Mouse (Mus musculus) hindbrain, embryonic 10.5 days (tissue): ENCODE measurements at regions not wholly inside any gene's neighbourhood (a gene's known extent, or its start where the extent isn't known, plus 50 kb on each side); places are given as distances from the start of the nearest gene placed in this dataset.
"Not testable (repeated sequence)": the region's sequence is repeated elsewhere in the genome, so short reads cannot be mapped to it uniquely, and the experiment has no call there.

Experiments
- DNase-seq: peaks from one replicate; pipeline ENCODE4 v3.0.0-alpha.2; 2017; ENCODE audit warnings: low spot score
- H3K27ac ChIP-seq: fragments of 300-500 bp; sonication (generic); 2 replicates; pipeline ENCODE4 v1.5.1; 2016; ENCODE audit warnings: mild to moderate bottlenecking, moderate library complexity
- H3K27me3 ChIP-seq: fragments of 300-500 bp; sonication (generic); 2 replicates; pipeline ENCODE4 v1.6.1; 2016; ENCODE audit warnings: mild to moderate bottlenecking; ENCODE audit not compliant: poor library complexity, insufficient read depth, severe bottlenecking
- H3K36me3 ChIP-seq: fragments of 300-500 bp; sonication (generic); 2 replicates; pipeline ENCODE4 v1.6.1; 2016; ENCODE audit warnings: mild to moderate bottlenecking, moderate library complexity
- H3K4me1 ChIP-seq: fragments of 300-500 bp; sonication (generic); replicated peaks from 2 replicates; pipeline ENCODE4 v1.6.1; 2016; ENCODE audit warnings: mild to moderate bottlenecking
- H3K4me3 ChIP-seq: fragments of 300-500 bp; sonication (generic); 2 replicates; pipeline ENCODE4 v1.5.1; 2016; ENCODE audit warnings: mild to moderate bottlenecking, moderate library complexity
- H3K9me3 ChIP-seq: fragments of 300-500 bp; sonication (generic); 2 replicates; pipeline ENCODE4 v1.6.1; 2016; ENCODE audit warnings: mild to moderate bottlenecking, moderate library complexity
- WGBS: fragments of 180-500 bp; shearing (Covaris S2); methylation state at CpG from one replicate; pipeline ENCODE4 v1.1.7; 2016; 5-methylcytosine and 5-hydroxymethylcytosine counted together

DNA sequence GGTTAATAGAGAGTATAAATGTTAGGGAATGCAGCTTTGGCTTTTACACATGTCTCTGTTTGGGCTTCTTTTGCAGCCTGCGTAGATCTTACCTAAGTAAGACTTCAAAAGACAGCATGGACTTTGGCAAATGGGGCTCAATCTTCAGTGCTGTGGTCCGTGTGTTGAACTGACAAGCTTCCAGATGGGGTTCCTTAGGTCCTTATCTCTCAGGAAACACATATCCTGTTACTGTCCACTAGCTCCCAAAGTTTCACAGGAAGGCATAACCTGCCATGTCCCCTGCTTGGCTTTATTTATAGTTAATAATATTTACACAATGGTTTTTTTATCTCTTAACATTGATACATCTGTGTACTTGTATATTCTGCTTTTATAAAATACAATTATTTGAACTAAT, 365.3 kb downstream of the Hdgfl1 start:
- WGBS: 75% methylated on average over 2 of the region's 2 CpGs
- Histone ChIP-seq H3K9me3 (no peaks in the 10 kb centered on the region), H3K27me3 (no peaks in the 10 kb centered on the region), H3K27ac (no peak overlapping the region), H3K36me3 (no peaks in the 10 kb centered on the region), H3K4me1 (0 out of 2 replicates have a peak, but pooled peaks cover 2% of the 10 kb centered on the region), H3K4me3 (no peak overlapping the region)
- DNase-seq: no peak

GRCm38 (mm10) chr13:26387861-26388621, 381.9 kb downstream of the Hdgfl1 start:
- Histone ChIP-seq H3K9me3 (no peaks in the 10 kb centered on the region), H3K27me3 (no peaks in the 10 kb centered on the region), H3K4me1 (no peaks in the 10 kb centered on the region), H3K4me3 (no peak overlapping the region), H3K27ac (no peak overlapping the region), H3K36me3 (no peaks in the 10 kb centered on the region)
- 90% methylated on average over 7 of the region's 7 CpGs for WGBS
- no peak for DNase-seq

GRCm38 (mm10) chr13:26382631-26383030, 387.3 kb downstream of the Hdgfl1 start:
- Histone ChIP-seq H3K27ac (no peak overlapping the region), H3K27me3 (no peaks in the 10 kb centered on the region), H3K36me3 (no peaks in the 10 kb centered on the region), H3K4me3 (no peak overlapping the region), H3K9me3 (no peaks in the 10 kb centered on the region), H3K4me1 (no peaks in the 10 kb centered on the region)
- DNase-seq: no peak
- WGBS: 85% methylated on average over 2 of the region's 2 CpGs

DNA sequence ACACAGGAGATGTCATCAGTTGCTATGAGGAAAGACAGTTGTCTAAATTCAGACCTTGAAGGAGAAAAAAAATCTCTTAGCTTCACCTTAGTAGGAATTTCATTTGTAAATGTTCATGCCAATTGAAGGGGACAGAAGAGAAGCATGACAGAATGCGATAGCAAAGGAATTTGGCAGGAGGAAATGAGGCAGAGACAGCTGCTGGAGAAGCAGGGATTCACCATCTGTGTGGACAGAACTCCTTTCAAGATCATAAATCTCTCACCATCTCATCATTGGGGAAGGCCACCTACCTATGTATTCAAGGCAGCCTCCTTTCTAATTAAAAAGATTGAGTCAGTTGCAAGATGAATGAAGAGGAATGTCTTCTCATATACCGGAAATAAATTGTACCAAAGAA, 387.8 kb downstream of the Hdgfl1 start:
- no peaks in the 10 kb centered on the region for H3K9me3 ChIP-seq
- H3K4me1 ChIP-seq: no peaks in the 10 kb centered on the region
- DNase-seq: no peak
- no peak overlapping the region for H3K4me3 ChIP-seq
- no peaks in the 10 kb centered on the region for H3K27me3 ChIP-seq
- no peaks in the 10 kb centered on the region for H3K36me3 ChIP-seq
- no peak overlapping the region for H3K27ac ChIP-seq
- WGBS: 84% methylated on average over 2 of the region's 2 CpGs

GRCm38 (mm10) chr13:26375546-26375945, 394.4 kb downstream of the Hdgfl1 start:
- Histone ChIP-seq H3K4me3 (no peak overlapping the region), H3K4me1 (no peaks in the 10 kb centered on the region), H3K27me3 (no peaks in the 10 kb centered on the region), H3K27ac (no peak overlapping the region), H3K9me3 (no peaks in the 10 kb centered on the region), H3K36me3 (no peaks in the 10 kb centered on the region)
- DNase-seq: no peak

GRCm38 (mm10) chr13:26365911-26366310, 404.1 kb downstream of the Hdgfl1 start:
- H3K4me1 ChIP-seq, DNase-seq, H3K27me3 ChIP-seq, H3K4me3 ChIP-seq, H3K9me3 ChIP-seq, H3K27ac ChIP-seq, H3K36me3 ChIP-seq: not testable (repeated sequence)
- 93% methylated on average over 6 of the region's 6 CpGs for WGBS

DNA sequence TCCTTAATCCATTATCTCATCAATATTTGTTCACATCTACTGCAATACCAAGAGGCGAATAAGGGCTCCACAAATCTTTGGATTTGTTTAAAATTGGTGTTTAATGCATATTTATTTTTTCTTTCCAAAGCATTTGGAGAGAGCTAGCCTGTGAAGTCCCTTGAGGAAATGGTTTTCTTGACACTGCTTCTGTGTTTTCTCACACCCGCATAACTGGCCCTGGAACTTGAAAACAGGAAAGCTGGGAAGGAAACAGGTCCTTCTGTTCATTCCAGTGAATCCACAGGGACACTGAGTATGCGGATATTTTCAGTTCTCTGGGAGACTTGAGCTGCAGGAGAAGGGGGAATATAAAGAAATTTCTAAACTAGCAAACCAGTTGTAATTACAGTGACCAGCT, 413.6 kb downstream of the Hdgfl1 start:
- peak; percentile 5 for DNase-seq
- 59% methylated on average over 3 of the region's 3 CpGs for WGBS
- no peaks in the 10 kb centered on the region for H3K4me1 ChIP-seq

DNA sequence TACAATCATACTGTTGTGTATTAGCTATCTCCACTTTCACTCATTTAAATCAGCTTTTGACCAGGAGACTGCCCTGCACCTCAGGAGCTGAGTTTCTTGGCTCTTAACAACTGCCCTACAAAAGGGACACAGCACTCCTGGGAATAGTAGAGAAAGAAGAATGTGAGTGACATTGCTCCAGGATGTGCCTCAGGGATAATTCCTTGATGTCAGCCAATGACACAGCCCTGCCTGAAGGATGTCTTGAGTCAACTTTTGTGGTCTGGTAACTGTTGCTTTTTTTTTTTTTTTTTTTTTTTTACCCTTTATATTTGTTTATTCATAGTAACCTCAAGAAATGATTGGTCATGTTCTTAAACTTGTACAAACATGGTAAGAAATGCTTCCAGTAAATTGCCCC, 415.5 kb downstream of the Hdgfl1 start:
- no peak for DNase-seq
- Histone ChIP-seq H3K36me3 (no peaks in the 10 kb centered on the region), H3K4me3 (no peak overlapping the region), H3K9me3 (no peaks in the 10 kb centered on the region), H3K4me1 (no peaks in the 10 kb centered on the region), H3K27ac (no peak overlapping the region), H3K27me3 (no peaks in the 10 kb centered on the region)

More for the DNA sequence above, 413.6 kb downstream of the Hdgfl1 start:
- Histone ChIP-seq H3K36me3 (no peaks in the 10 kb centered on the region), H3K4me3 (no peak overlapping the region), H3K9me3 (no peaks in the 10 kb centered on the region), H3K27me3 (no peaks in the 10 kb centered on the region), H3K27ac (no peak overlapping the region)

- no peaks in the 10 kb centered on the region for H3K27me3 ChIP-seq
- no peak overlapping the region for H3K27ac ChIP-seq
- H3K4me1 ChIP-seq: no peaks in the 10 kb centered on the region
- no peak overlapping the region for H3K4me3 ChIP-seq
- no peak for DNase-seq
- no peaks in the 10 kb centered on the region for H3K9me3 ChIP-seq
- WGBS: 88% methylated on average over 3 of the region's 3 CpGs
- no peaks in the 10 kb centered on the region for H3K36me3 ChIP-seq
Observed at GRCm38 (mm10) chr13:26350510-26350909, 419.5 kb downstream of the Hdgfl1 start.

GRCm38 (mm10) chr13:26338795-26339194, 431.2 kb downstream of the Hdgfl1 start:
- H3K27ac ChIP-seq: no peak overlapping the region
- H3K4me1 ChIP-seq: no peaks in the 10 kb centered on the region
- H3K36me3 ChIP-seq: no peaks in the 10 kb centered on the region
- H3K9me3 ChIP-seq: no peaks in the 10 kb centered on the region
- DNase-seq: no peak
- no peak overlapping the region for H3K4me3 ChIP-seq
- 88% methylated on average over 3 of the region's 3 CpGs for WGBS
- no peaks in the 10 kb centered on the region for H3K27me3 ChIP-seq

- DNase-seq: no peak
- no peak overlapping the region for H3K4me3 ChIP-seq
- H3K27me3 ChIP-seq: no peaks in the 10 kb centered on the region
- WGBS: 89% methylated on average over 3 of the region's 3 CpGs
- no peak overlapping the region for H3K27ac ChIP-seq
- H3K36me3 ChIP-seq: no peaks in the 10 kb centered on the region
- no peaks in the 10 kb centered on the region for H3K9me3 ChIP-seq
- no peaks in the 10 kb centered on the region for H3K4me1 ChIP-seq
Observed at GRCm38 (mm10) chr13:26325066-26325465, 444.9 kb downstream of the Hdgfl1 start.

GRCm38 (mm10) chr13:26324633-26325032, 445.3 kb downstream of the Hdgfl1 start:
- Histone ChIP-seq H3K36me3 (no peaks in the 10 kb centered on the region), H3K9me3 (no peaks in the 10 kb centered on the region), H3K27me3 (no peaks in the 10 kb centered on the region), H3K4me3 (no peak overlapping the region), H3K27ac (no peak overlapping the region), H3K4me1 (no peaks in the 10 kb centered on the region)
- no peak for DNase-seq
- WGBS: 89% methylated on average over 6 of the region's 6 CpGs

DNA sequence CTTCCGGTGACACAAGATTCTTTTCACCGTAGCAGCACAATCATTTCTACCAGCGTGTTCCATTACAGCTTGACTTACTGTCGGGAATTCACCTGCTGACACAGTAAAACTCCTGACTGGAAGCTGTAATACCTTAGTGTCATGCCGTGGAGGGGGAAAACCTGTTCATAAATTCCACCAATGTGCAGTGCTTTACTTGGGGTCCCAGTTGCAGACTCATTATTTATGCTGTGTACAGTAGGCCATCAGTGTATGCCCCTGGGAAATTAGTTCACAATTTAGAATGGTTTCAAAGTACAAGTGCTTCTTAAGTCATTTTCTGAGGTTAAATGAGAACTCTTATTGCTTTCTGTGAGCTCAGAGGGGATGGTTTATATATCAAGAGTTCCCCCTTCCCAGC, 451.4 kb downstream of the Hdgfl1 start:
- WGBS: 87% methylated on average over 5 of the region's 5 CpGs
- Histone ChIP-seq H3K4me1 (no peaks in the 10 kb centered on the region), H3K9me3 (no peaks in the 10 kb centered on the region), H3K27me3 (no peaks in the 10 kb centered on the region), H3K4me3 (no peak overlapping the region), H3K36me3 (no peaks in the 10 kb centered on the region), H3K27ac (no peak overlapping the region)
- DNase-seq: no peak
